10 mouse cellular contexts compared by ENCODE assay signal in genomic region chr8:105544544-105545205, GRCm38 (mm10). TPM values are rescaled to one million over a fixed set of nuclear protein-coding genes. Genes with fewer than 3 reads are reported as not detected.
DNase-seq lines count a peak whose midpoint lies in the region; ATAC-seq and TF ChIP-seq lines count a peak whose summit lies in the region.
"Had no signal": no experiment of that assay in that cellular context is flagged by ENCODE, and none has a peak within 500 bp of the region (broad histone marks: within the 10 kb centered on the region; RNA-seq: fewer than 3 reads in every experiment).

No protein-coding gene starts in this region.

- ATAC-seq in lung, embryonic 16.5 days (ENCODE audit: low read depth): peak; percentile 72
- ATAC-seq in intestine, embryonic 14.5 days (replicated peaks; ENCODE audit: low FRiP score, low TSS enrichment, low read depth): 0 out of 2 replicates have a peak, but pooled peaks have one; percentile 12

- peaks cover 100% of the 10 kb centered on the region for H3K79me2 ChIP-seq in macrophage (ENCODE audit: inconsistent target)

- H3K4me2 ChIP-seq in lung, embryonic 16.5 days (ENCODE audit: low read depth, low read length): no peak overlapping the region
- no peak overlapping the region for H3K4me2 ChIP-seq in intestine, embryonic 14.5 days (ENCODE audit: low read length)
- H3K4me2 ChIP-seq: neural tube, embryonic 12.5 days had no signal

- H3K27me3 ChIP-seq in cerebellum, adult 2 months (ENCODE audit: control insufficient read depth, insufficient read depth, low read length): no peaks in the 10 kb centered on the region
- no peaks in the 10 kb centered on the region for H3K27me3 ChIP-seq in lung, embryonic 16.5 days (ENCODE audit: control insufficient read depth, insufficient read depth, low read depth, low read length)
- no peaks in the 10 kb centered on the region for H3K27me3 ChIP-seq in intestine, embryonic 14.5 days (replicated peaks; ENCODE audit: control insufficient read depth, insufficient read depth, low read length)
- H3K27me3 ChIP-seq: neural tube, embryonic 12.5 days had no signal

- H3K9me3 ChIP-seq in lung, embryonic 16.5 days (ENCODE audit: control insufficient read depth, low read length): no peaks in the 10 kb centered on the region
- H3K9me3 ChIP-seq in intestine, embryonic 14.5 days (ENCODE audit: control insufficient read depth, low read length): no peaks in the 10 kb centered on the region
- H3K9me3 ChIP-seq: neural tube, embryonic 12.5 days had no signal

- no peak for TF ChIP-seq POLR2A in cerebellum, adult 2 months (IDR thresholded peaks at IDR 0.05; ENCODE audit: borderline replicate concordance, insufficient read depth, low read length)

- H3K36me3 ChIP-seq in lung, embryonic 16.5 days (ENCODE audit: control insufficient read depth, insufficient read depth, low read length): 0 out of 2 replicates have a peak, but pooled peaks cover 3% of the 10 kb centered on the region
- 0 out of 2 replicates have a peak, but pooled peaks cover 5% of the 10 kb centered on the region for H3K36me3 ChIP-seq in intestine, embryonic 14.5 days (ENCODE audit: control insufficient read depth, insufficient read depth, low read length)
- peaks cover 13% of the 10 kb centered on the region; the same call in 1 of the 2 replicates for H3K36me3 ChIP-seq in macrophage (ENCODE audit: inconsistent target)

- peak overlapping the region; percentile 6 for H3K27ac ChIP-seq in cerebellum, adult 2 months (ENCODE audit: insufficient read depth, low read length)
- H3K27ac ChIP-seq in lung, embryonic 16.5 days (ENCODE audit: low read length): peak overlapping the region; percentile 60
- H3K27ac ChIP-seq in intestine, embryonic 14.5 days (ENCODE audit: low read depth): peak overlapping the region; percentile 48; the same call in 1 of the 2 replicates
- peak overlapping the region; percentile 15; the same call in 1 of the 2 replicates for H3K27ac ChIP-seq in macrophage
- H3K27ac ChIP-seq: neural tube, embryonic 12.5 days had no signal

- no peak for TF ChIP-seq CTCF in cerebellum, adult 2 months (IDR thresholded peaks at IDR 0.05; ENCODE audit: borderline replicate concordance, insufficient read depth, low read depth, low read length)

- no peak for DNase-seq in cerebellum, adult 2 months
- DNase-seq in cerebellum, adult 9-11 months: no peak
- no peak for DNase-seq in lung, postnatal 25 days (ENCODE audit: low spot score)
- DNase-seq in intestine, embryonic 14.5 days (ENCODE audit: low spot score): no peak
- no peak for DNase-seq in layer of hippocampus, adult 11-12 months (ENCODE audit: low spot score)
- DNase-seq in adrenal gland, adult 8-10 months: no peak

- H3K9ac ChIP-seq in lung, embryonic 16.5 days (ENCODE audit: low read length): no peak overlapping the region
- H3K9ac ChIP-seq in intestine, embryonic 14.5 days (ENCODE audit: low read length): no peak overlapping the region
- H3K9ac ChIP-seq: neural tube, embryonic 12.5 days had no signal

- no peak overlapping the region for H3K4me3 ChIP-seq in cerebellum, adult 2 months (replicated peaks; ENCODE audit: insufficient read depth, low read depth, low read length)
- H3K4me3 ChIP-seq in lung, embryonic 16.5 days (ENCODE audit: low read length): no peak overlapping the region
- H3K4me3 ChIP-seq in intestine, embryonic 14.5 days (ENCODE audit: low read depth, low read length): no peak overlapping the region
- H3K4me3 ChIP-seq in macrophage (ENCODE audit: inconsistent target): no peak overlapping the region
- H3K4me3 ChIP-seq: neural tube, embryonic 12.5 days had no signal

- peaks cover 37% of the 10 kb centered on the region for H3K4me1 ChIP-seq in cerebellum, adult 2 months (ENCODE audit: control insufficient read depth, insufficient read depth, low read length)
- H3K4me1 ChIP-seq in lung, embryonic 16.5 days (replicated peaks; ENCODE audit: control insufficient read depth, insufficient read depth, low read length): peaks cover 32% of the 10 kb centered on the region
- peaks cover 18% of the 10 kb centered on the region for H3K4me1 ChIP-seq in intestine, embryonic 14.5 days (replicated peaks; ENCODE audit: control insufficient read depth, insufficient read depth, low read length)

- 15% methylated on average over 7 of the region's 7 CpGs for WGBS in cerebellum, adult 2 months
- 45% methylated on average over 7 of the region's 7 CpGs for WGBS in lung, embryonic 16.5 days
- WGBS in intestine, embryonic 14.5 days: 52% methylated on average over 7 of the region's 7 CpGs
- 89% methylated on average over 5 of the region's 7 CpGs for WGBS in macrophage (ENCODE audit: missing documents)

RNA-seq across cellular contexts. Expression of gene Atp6v0d1, which starts 21.2 kb away (rescaled TPM):
- polyA plus RNA-seq in cerebellum, adult 2 months (2012; rRNA removed): 333 and 336 TPM in 2 replicates
- polyA plus RNA-seq in lung, embryonic 16.5 days (2015; fragmentation: Nextera tagmentation; extraction: Ambion mirVana): 87.3 and 93.0 TPM in 2 replicates
- polyA plus RNA-seq in intestine, embryonic 14.5 days (2014; fragmentation: Nextera tagmentation; extraction: Ambion mirVana): 72.7 and 78.5 TPM in 2 replicates
- total RNA-seq in macrophage (2018; cell fraction: chromatin; rRNA removed): 100 to 1,000 TPM in 6 of 26 experiments, 10 to 100 TPM in 20; 30.8 to 121 (median 85.9) TPM
- 100 to 1,000 TPM; 213 to 351 (median 263) TPM for total RNA-seq in macrophage (2018; cell fraction: cytosol; rRNA removed)
- 100 to 1,000 TPM in 22 of 26 experiments, 10 to 100 TPM in 4; 65.3 to 155 (median 120) TPM for total RNA-seq in macrophage (2018; cell fraction: nucleus; rRNA removed)
- polyA plus RNA-seq in macrophage (2018): 238 to 301 TPM (median 263 TPM) in 3 replicates
- 100 to 1,000 TPM; 113 to 135 (median 122) TPM for total RNA-seq in adrenal gland, adult 8-10 months (2022)

RNA-seq across cellular contexts. Expression of gene Hsd11b2, which starts 26.1 kb away (rescaled TPM):
- 0.08 TPM in 1 of 2 replicates, not detected in the other for polyA plus RNA-seq in cerebellum, adult 2 months (2012; rRNA removed)
- polyA plus RNA-seq in lung, embryonic 16.5 days (2015; fragmentation: Nextera tagmentation; extraction: Ambion mirVana): 1.6 and 2.2 TPM in 2 replicates
- polyA plus RNA-seq in intestine, embryonic 14.5 days (2014; fragmentation: Nextera tagmentation; extraction: Ambion mirVana): 3.1 and 3.8 TPM in 2 replicates
- not detected for total RNA-seq in macrophage (2018; cell fraction: chromatin; rRNA removed)
- under 1 TPM in 1 of 26 experiments, not detected in 25; 0.13 TPM for total RNA-seq in macrophage (2018; cell fraction: cytosol; rRNA removed)
- not detected for total RNA-seq in macrophage (2018; cell fraction: nucleus; rRNA removed)
- polyA plus RNA-seq in macrophage (2018): not detected in 3 replicates
- under 1 TPM; 0.56 to 0.98 (median 0.82) TPM for total RNA-seq in adrenal gland, adult 8-10 months (2022)
- total RNA-seq: hematopoietic stem cell, adult 5-6 weeks had no signal

RNA-seq across cellular contexts. Expression of gene Zdhhc1, which starts 48.0 kb away (rescaled TPM):
- 64.7 and 67.9 TPM in 2 replicates for polyA plus RNA-seq in cerebellum, adult 2 months (2012; rRNA removed)
- 48.3 and 48.4 TPM in 2 replicates for polyA plus RNA-seq in lung, embryonic 16.5 days (2015; fragmentation: Nextera tagmentation; extraction: Ambion mirVana)
- 25.0 and 25.2 TPM in 2 replicates for polyA plus RNA-seq in intestine, embryonic 14.5 days (2014; fragmentation: Nextera tagmentation; extraction: Ambion mirVana)
- total RNA-seq in macrophage (2018; cell fraction: chromatin; rRNA removed): 10 to 100 TPM; 33.0 to 83.1 (median 66.8) TPM
- total RNA-seq in macrophage (2018; cell fraction: cytosol; rRNA removed): 1 to 10 TPM; 4.4 to 9.1 (median 6.4) TPM
- 10 to 100 TPM; 15.4 to 54.3 (median 36.6) TPM for total RNA-seq in macrophage (2018; cell fraction: nucleus; rRNA removed)
- 6.8 to 10.0 TPM (median 7.3 TPM) in 3 replicates for polyA plus RNA-seq in macrophage (2018)
- 10 to 100 TPM; 20.6 to 40.1 (median 31.3) TPM for total RNA-seq in adrenal gland, adult 8-10 months (2022)

Comparison
In these comparisons a context has a peak if more than half of its experiments do, and no peak if none do; other contexts are left out.
1. H3K27ac ChIP-seq: peak in every context shown above with its lines; median percentile 60 in lung, embryonic 16.5 days; 48 in intestine, embryonic 14.5 days; 15 in macrophage; 6 in cerebellum, adult 2 months.